Mouse (Mus musculus) myocyte (in vitro differentiated cells): Measurements from ENCODE around the gene Cmtm4. TPM values are rescaled to one million over a fixed set of nuclear protein-coding genes. Genes with fewer than 3 reads are reported as not detected.

ENCODE experiments used
- H3K27me3 ChIP-seq: one replicate; pipeline ENCODE4 v1.6.1; 2011; ENCODE audit not compliant: control insufficient read depth, insufficient read depth, insufficient read length
- H3K36me3 ChIP-seq: one replicate; pipeline ENCODE4 v1.6.1; 2011; ENCODE audit not compliant: control insufficient read depth, insufficient read depth
- H3K4me2 ChIP-seq: one replicate; pipeline ENCODE4 v1.6.1; 2011; ENCODE audit warnings: low read depth, control low read depth
- H3K4me3 ChIP-seq: one replicate; pipeline ENCODE4 v1.5.1; 2011; ENCODE audit warnings: mild to moderate bottlenecking, control low read depth, moderate library complexity
- H3K79me2 ChIP-seq: one replicate; pipeline ENCODE4 v1.6.1; 2011; ENCODE audit not compliant: control insufficient read depth, insufficient read depth
- H3ac ChIP-seq: one replicate; pipeline ENCODE4 v1.6.1; 2011; ENCODE audit not compliant: control insufficient read depth, insufficient read length
- CEBPB ChIP-seq: IDR thresholded peaks from 2 replicates; pipeline ENCODE4 v1.6.1; 2011; ENCODE audit warnings: mild to moderate bottlenecking, moderate library complexity; ENCODE audit not compliant: poor library complexity, insufficient read depth, severe bottlenecking
- E2F4 ChIP-seq: IDR thresholded peaks from one replicate; pipeline ENCODE4 v1.6.1; 2011; ENCODE audit warnings: mild to moderate bottlenecking, control low read depth, moderate library complexity; ENCODE audit not compliant: insufficient read depth
- MAX ChIP-seq: IDR thresholded peaks from one replicate; pipeline ENCODE4 v1.6.1; 2011; ENCODE audit warnings: low read depth, mild to moderate bottlenecking, control low read depth
- MYOD1 ChIP-seq, 3 experiments: IDR thresholded peaks; one replicate each; pipeline ENCODE4 v1.6.1; 2011; ENCODE audit warnings: control low read depth in 2 of 3, low read depth in 2 of 3, mild to moderate bottlenecking in 2 of 3, moderate library complexity in 1 of 3; ENCODE audit not compliant: insufficient read length in 2 of 3, control insufficient read depth in 1 of 3
- MYOG ChIP-seq, 3 experiments: IDR thresholded peaks; one replicate each; pipeline ENCODE4 v1.6.1; 2011; ENCODE audit warnings: control low read depth in 2 of 3, low read depth in 2 of 3, mild to moderate bottlenecking in 2 of 3; ENCODE audit not compliant: insufficient read length in 2 of 3, control insufficient read depth in 1 of 3, insufficient read depth in 1 of 3
- POLR2A ChIP-seq: IDR thresholded peaks from one replicate; pipeline ENCODE4 v1.6.1; 2011; ENCODE audit warnings: low read depth, mild to moderate bottlenecking, control low read depth, moderate library complexity; ENCODE audit not compliant: insufficient read length
- POLR2AphosphoS2 ChIP-seq: IDR thresholded peaks from one replicate; pipeline ENCODE4 v1.6.1; 2011; ENCODE audit warnings: low read depth, control low read depth; ENCODE audit not compliant: insufficient read length
- REST ChIP-seq: IDR thresholded peaks from one replicate; pipeline ENCODE4 v1.6.1; 2011; ENCODE audit warnings: mild to moderate bottlenecking, control low read depth, moderate library complexity; ENCODE audit not compliant: insufficient read depth, insufficient read length
- SRF ChIP-seq: IDR thresholded peaks from one replicate; pipeline ENCODE4 v1.6.1; 2011; ENCODE audit warnings: low read depth; ENCODE audit not compliant: control insufficient read depth, insufficient read length
- TCF12 ChIP-seq: IDR thresholded peaks from one replicate; pipeline ENCODE4 v1.6.1; 2011; ENCODE audit warnings: mild to moderate bottlenecking, control low read depth; ENCODE audit not compliant: poor library complexity, insufficient read depth, severe bottlenecking
- TCF3 ChIP-seq: IDR thresholded peaks from one replicate; pipeline ENCODE4 v1.6.1; 2011; ENCODE audit warnings: low read depth, control low read depth; ENCODE audit not compliant: insufficient read length
- USF1 ChIP-seq: IDR thresholded peaks from one replicate; pipeline ENCODE4 v1.6.1; 2011; ENCODE audit warnings: low read depth, mild to moderate bottlenecking, control low read depth, moderate library complexity
- polyA plus RNA-seq: library from polyadenylated mRNA; unstranded; fragments of >200 nt; fragmentation: generic; extraction: Trizol; gene quantifications from one replicate; pipeline ENCODE4 v1.2.1, GENCODE M21; 2012; ENCODE audit warnings: missing spikeins

Gene Cmtm4
- polyA plus RNA-seq, 1 experiment, result 5.5 TPM

GRCm38 (mm10) chr8:104434826-104435354, 39.3 kb upstream of the Cmtm4 start:
- no peak for TF ChIP-seq MYOG (IDR thresholded peaks at IDR 0.05; ENCODE audit: control insufficient read depth in 1 of 3, insufficient read depth in 1 of 3, insufficient read length in 2 of 3, low read depth in 2 of 3)
- TF ChIP-seq POLR2AphosphoS2, result no peak
- TF ChIP-seq SRF, result no peak
- no peak for TF ChIP-seq REST
- no peak for TF ChIP-seq POLR2A
- no peak for TF ChIP-seq CEBPB
- no peak for TF ChIP-seq MAX
- TF ChIP-seq USF1, result no peak
- no peak for TF ChIP-seq E2F4
- no peak for TF ChIP-seq MYOD1 (IDR thresholded peaks at IDR 0.05; ENCODE audit: control insufficient read depth in 1 of 3, insufficient read length in 2 of 3, low read depth in 2 of 3)
- no peak for TF ChIP-seq TCF3
- TF ChIP-seq TCF12, result no peak
- Histone ChIP-seq H3K4me3 (no peak overlapping the region), H3K27me3 (no peaks in the 10 kb centered on the region), H3K4me2 (no peak overlapping the region), H3ac (no peak overlapping the region), H3K79me2 (peaks cover 66% of the 10 kb centered on the region), H3K36me3 (peaks cover 88% of the 10 kb centered on the region)

- H3K79me2 ChIP-seq, result peaks cover 60% of the 10 kb centered on the region
- TF ChIP-seq E2F4 (no peak), TCF3 (no peak), CEBPB (no peak), MAX (no peak), POLR2AphosphoS2 (no peak), SRF (no peak), REST (no peak), MYOG (IDR thresholded peaks at IDR 0.05; ENCODE audit: control insufficient read depth in 1 of 3, insufficient read depth in 1 of 3, insufficient read length in 2 of 3, low read depth in 2 of 3) (no peak)
- H3K27me3 ChIP-seq, result no peaks in the 10 kb centered on the region
- H3ac ChIP-seq, result no peak overlapping the region
- H3K4me3 ChIP-seq, result no peak overlapping the region
- H3K4me2 ChIP-seq, result peak overlapping the region; percentile 40
- peaks cover 82% of the 10 kb centered on the region for H3K36me3 ChIP-seq
Observed at GRCm38 (mm10) chr8:104434275-104434674, 38.7 kb upstream of the Cmtm4 start.

- H3K4me3 ChIP-seq, result no peak overlapping the region
- TF ChIP-seq MAX (no peak), E2F4 (no peak), MYOD1 (IDR thresholded peaks at IDR 0.05; ENCODE audit: control insufficient read depth in 1 of 3, insufficient read length in 2 of 3, low read depth in 2 of 3) (no peak), POLR2AphosphoS2 (no peak), CEBPB (no peak), MYOG (IDR thresholded peaks at IDR 0.05; ENCODE audit: control insufficient read depth in 1 of 3, insufficient read depth in 1 of 3, insufficient read length in 2 of 3, low read depth in 2 of 3) (no peak), TCF12 (no peak), SRF (no peak), POLR2A (no peak), REST (no peak), USF1 (no peak), TCF3 (no peak)
- no peak overlapping the region for H3K4me2 ChIP-seq
- H3K27me3 ChIP-seq, result no peaks in the 10 kb centered on the region
- peaks cover 78% of the 10 kb centered on the region for H3K36me3 ChIP-seq
- H3K79me2 ChIP-seq, result peaks cover 50% of the 10 kb centered on the region
- H3ac ChIP-seq, result no peak overlapping the region
Observed at GRCm38 (mm10) chr8:104433191-104433842, 37.7 kb upstream of the Cmtm4 start.

GRCm38 (mm10) chr8:104432656-104433055, 37.0 kb upstream of the Cmtm4 start:
- Histone ChIP-seq H3ac (no peak overlapping the region), H3K36me3 (peaks cover 78% of the 10 kb centered on the region), H3K4me3 (no peak overlapping the region), H3K4me2 (no peak overlapping the region), H3K27me3 (no peaks in the 10 kb centered on the region), H3K79me2 (peaks cover 50% of the 10 kb centered on the region)
- TF ChIP-seq MYOG (IDR thresholded peaks at IDR 0.05; ENCODE audit: control insufficient read depth in 1 of 3, insufficient read depth in 1 of 3, insufficient read length in 2 of 3, low read depth in 2 of 3) (no peak), TCF3 (no peak), MYOD1 (IDR thresholded peaks at IDR 0.05; ENCODE audit: control insufficient read depth in 1 of 3, insufficient read length in 2 of 3, low read depth in 2 of 3) (no peak)

- Histone ChIP-seq H3K27me3 (no peaks in the 10 kb centered on the region), H3K36me3 (peaks cover 80% of the 10 kb centered on the region), H3K4me3 (no peak overlapping the region), H3K4me2 (no peak overlapping the region), H3K79me2 (peaks cover 49% of the 10 kb centered on the region), H3ac (no peak overlapping the region)
- no peak for TF ChIP-seq TCF12
- TF ChIP-seq MYOD1 (IDR thresholded peaks at IDR 0.05; ENCODE audit: control insufficient read depth in 1 of 3, insufficient read length in 2 of 3, low read depth in 2 of 3), result no peak
- TF ChIP-seq POLR2A, result no peak
- no peak for TF ChIP-seq CEBPB
- no peak for TF ChIP-seq MAX
Observed at GRCm38 (mm10) chr8:104430230-104430629, 34.6 kb upstream of the Cmtm4 start.
